Mouse (Mus musculus) liver, embryonic 15.5 days (tissue): ENCODE data around the gene 2310011J03Rik. TPM values are rescaled to one million over a fixed set of nuclear protein-coding genes. Genes with fewer than 3 reads are reported as not detected.

Source experiments
- ATAC-seq: fragments of 200-750 bp; cut with Nextera tagmentation; 2 replicates; pipeline ENCODE4 v1.8.0; 2017; ENCODE audit warnings: moderate number of reproducible peaks, mild to moderate bottlenecking, moderate library complexity; ENCODE audit not compliant: insufficient read depth
- H3K27ac ChIP-seq: fragments of 300-500 bp; sonication (generic); replicated peaks from 2 replicates; pipeline ENCODE4 v1.5.1; 2015; ENCODE audit warnings: mild to moderate bottlenecking, inconsistent platforms
- H3K27me3 ChIP-seq: fragments of 300-500 bp; sonication (generic); 2 replicates; pipeline ENCODE4 v1.6.1; 2015; ENCODE audit warnings: mild to moderate bottlenecking, inconsistent platforms
- H3K36me3 ChIP-seq: fragments of 300-500 bp; sonication (generic); replicated peaks from 2 replicates; pipeline ENCODE4 v1.6.1; 2015; ENCODE audit warnings: moderate library complexity, mild to moderate bottlenecking, inconsistent platforms
- H3K4me1 ChIP-seq: fragments of 300-500 bp; sonication (generic); replicated peaks from 2 replicates; pipeline ENCODE4 v1.6.1; 2015; ENCODE audit warnings: inconsistent platforms
- H3K4me2 ChIP-seq: fragments of 300-500 bp; sonication (generic); 2 replicates; pipeline ENCODE4 v1.6.1; 2015; ENCODE audit warnings: moderate library complexity, mild to moderate bottlenecking, inconsistent platforms
- H3K4me3 ChIP-seq: fragments of 300-500 bp; sonication (generic); replicated peaks from 2 replicates; pipeline ENCODE4 v1.5.1; 2015; ENCODE audit warnings: mild to moderate bottlenecking, inconsistent platforms
- H3K9ac ChIP-seq: fragments of 300-500 bp; sonication (generic); 2 replicates; pipeline ENCODE4 v1.6.1; 2015; ENCODE audit warnings: moderate library complexity, mild to moderate bottlenecking, inconsistent platforms
- H3K9me3 ChIP-seq: fragments of 300-500 bp; sonication (generic); replicated peaks from 2 replicates; pipeline ENCODE4 v1.6.1; 2016; ENCODE audit warnings: inconsistent platforms
- WGBS: fragments of 180-500 bp; shearing (Covaris S2); methylation state at CpG from one replicate; pipeline ENCODE4 v1.1.7; 2015; ENCODE audit warnings: mixed read lengths; ENCODE audit not compliant: insufficient replicate concordance; 5-methylcytosine and 5-hydroxymethylcytosine counted together
- polyA plus RNA-seq: library from polyadenylated mRNA; unstranded; fragments of >200 nt; fragmentation: Nextera tagmentation; extraction: Ambion mirVana; gene quantifications from 2 replicates; pipeline ENCODE4 v1.2.1, GENCODE M21; 2015

The 2310011J03Rik gene
- polyA plus RNA-seq, result 32.4 and 35.0 TPM in 2 replicates

DNA sequence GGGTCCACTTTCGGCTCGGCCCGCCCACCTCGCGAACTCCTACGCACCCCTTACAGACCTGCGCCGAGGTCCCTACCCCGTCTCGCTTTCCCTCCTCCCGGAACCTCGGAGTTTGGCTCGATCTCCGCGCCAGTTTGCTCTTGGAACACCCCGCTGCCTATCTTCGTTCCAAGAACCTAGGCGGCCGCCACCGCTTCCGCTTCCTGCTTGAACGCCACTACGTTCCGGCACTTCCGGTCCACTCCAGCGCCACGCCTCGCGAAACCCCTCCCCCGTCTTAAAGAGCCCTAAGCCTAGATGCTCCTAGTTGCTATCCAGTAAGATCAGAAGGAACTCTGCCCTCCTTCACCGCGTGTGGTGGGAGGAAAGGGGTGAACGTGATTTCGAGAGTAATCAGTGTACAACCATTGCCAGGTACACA is at the start of gene 2310011J03Rik:
Gene 2310011J03Rik, minus strand, starts transcription at position 198 of the 421 bp plus-strand sequence.
- peak within 1 kb of the TSS; percentile 100 for H3K4me2 ChIP-seq
- peak; percentile 41; the same call in 1 of the 2 replicates for ATAC-seq
- H3K27me3 ChIP-seq, result peaks cover 18% of the 10 kb centered on the region
- peak within 1 kb of the TSS; percentile 86 for H3K4me3 ChIP-seq
- no peaks in the 10 kb centered on the region for H3K9me3 ChIP-seq
- peak within 1 kb of the TSS; percentile 87 for H3K27ac ChIP-seq
- H3K9ac ChIP-seq, result peak within 1 kb of the TSS; percentile 85
- peaks cover 21% of the 10 kb centered on the region for H3K36me3 ChIP-seq
- under 1% methylated on average over 34 of the region's 34 CpGs for WGBS
- peaks cover 94% of the 10 kb centered on the region for H3K4me1 ChIP-seq

DNA sequence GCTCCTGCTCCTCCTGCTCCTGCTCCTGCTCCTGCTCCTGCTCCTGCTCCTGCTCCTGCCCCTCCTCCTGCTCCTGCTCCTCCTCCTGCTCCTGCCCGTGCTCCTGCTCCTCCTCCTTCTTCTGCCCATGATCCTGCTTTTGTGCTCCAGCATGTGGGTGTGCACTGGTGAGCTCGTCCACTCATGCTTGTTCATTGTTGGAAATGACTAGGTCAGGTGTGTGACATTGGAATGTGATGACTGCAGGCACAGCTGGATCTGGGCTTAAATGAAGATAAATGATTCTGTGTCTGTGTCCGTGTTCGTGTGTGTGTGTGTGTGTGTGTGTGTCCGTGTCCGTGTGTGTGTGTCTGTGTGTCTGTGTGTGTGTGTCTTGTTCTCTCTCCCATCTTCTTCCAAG is 48.1 kb upstream of the 2310011J03Rik start:
- H3K27ac ChIP-seq, result no peak overlapping the region
- peaks cover 78% of the 10 kb centered on the region for H3K27me3 ChIP-seq
- no peak overlapping the region for H3K4me3 ChIP-seq
- H3K9ac ChIP-seq, result no peak overlapping the region
- no peaks in the 10 kb centered on the region for H3K36me3 ChIP-seq
- H3K4me1 ChIP-seq, result peaks cover 6% of the 10 kb centered on the region; the same call in 1 of the 2 replicates
- H3K4me2 ChIP-seq, result no peak overlapping the region
- no peak for ATAC-seq
- H3K9me3 ChIP-seq, result no peaks in the 10 kb centered on the region
- WGBS, result 79% methylated on average over 6 of the region's 6 CpGs

DNA sequence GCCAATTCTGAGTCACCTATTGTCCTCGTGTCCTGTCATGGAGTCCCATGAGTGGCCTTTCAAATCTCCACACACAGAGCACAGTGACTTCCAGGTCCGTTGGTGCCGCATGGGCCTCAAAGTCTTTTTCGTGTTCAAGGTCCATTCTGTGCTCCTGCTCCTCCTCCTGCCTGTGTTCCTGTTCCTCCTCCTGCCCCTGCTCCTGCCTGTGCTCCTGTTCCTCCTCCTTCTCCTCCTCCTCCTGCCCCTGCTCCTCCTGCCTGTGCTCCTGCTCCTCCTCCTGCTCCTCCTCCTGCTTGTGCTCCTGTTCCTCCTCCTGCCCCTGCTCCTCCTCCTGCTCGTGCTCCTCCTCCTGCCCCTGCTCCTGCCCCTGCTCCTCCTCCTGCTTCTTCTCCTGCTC is 47.6 kb upstream of the 2310011J03Rik start:
- H3K4me3 ChIP-seq, result no peak overlapping the region
- WGBS, result 42% methylated on average over 5 of the region's 5 CpGs
- H3K36me3 ChIP-seq, result no peaks in the 10 kb centered on the region
- no peak overlapping the region for H3K4me2 ChIP-seq
- H3K9me3 ChIP-seq, result no peaks in the 10 kb centered on the region
- H3K9ac ChIP-seq, result no peak overlapping the region
- H3K4me1 ChIP-seq, result peaks cover 6% of the 10 kb centered on the region; the same call in 1 of the 2 replicates
- peaks cover 77% of the 10 kb centered on the region for H3K27me3 ChIP-seq
- ATAC-seq, result no peak
- no peak overlapping the region for H3K27ac ChIP-seq

- no peak for ATAC-seq
- no peak overlapping the region for H3K4me3 ChIP-seq
- no peaks in the 10 kb centered on the region for H3K9me3 ChIP-seq
- H3K27me3 ChIP-seq, result peaks cover 76% of the 10 kb centered on the region
- no peak overlapping the region for H3K9ac ChIP-seq
- H3K27ac ChIP-seq, result no peak overlapping the region
- no peaks in the 10 kb centered on the region for H3K36me3 ChIP-seq
- H3K4me1 ChIP-seq, result no peaks in the 10 kb centered on the region
- WGBS, result 47% methylated on average over 6 of the region's 6 CpGs
- no peak overlapping the region for H3K4me2 ChIP-seq
These were observed 45.4 kb upstream of the 2310011J03Rik start for GRCm38 (mm10) chr10:80365736-80366135.

DNA sequence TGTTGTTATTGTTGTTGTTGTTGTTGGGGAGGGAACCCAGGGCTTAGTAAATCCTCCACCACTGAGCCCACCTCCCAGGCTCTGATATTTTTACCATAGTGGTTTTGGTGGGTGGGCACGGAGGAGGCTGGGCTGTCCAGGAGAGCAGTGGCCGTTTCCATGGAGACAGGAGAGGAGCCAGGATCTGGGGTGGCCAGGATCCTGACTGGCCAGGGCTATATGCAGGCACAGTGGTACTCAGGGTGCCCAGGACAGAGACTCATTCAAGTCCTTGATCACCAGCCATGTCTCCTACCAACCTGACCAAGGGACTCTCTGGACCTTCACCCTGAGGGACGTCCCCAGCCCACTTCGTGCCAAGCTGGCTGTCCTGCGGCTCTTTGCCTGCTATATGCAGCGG is 43.4 kb upstream of the 2310011J03Rik start:
- H3K27ac ChIP-seq, result no peak overlapping the region
- no peak overlapping the region for H3K4me2 ChIP-seq
- no peaks in the 10 kb centered on the region for H3K4me1 ChIP-seq
- WGBS, result 37% methylated on average over 6 of the region's 6 CpGs
- no peak overlapping the region for H3K9ac ChIP-seq
- H3K36me3 ChIP-seq, result no peaks in the 10 kb centered on the region
- peaks cover 84% of the 10 kb centered on the region for H3K27me3 ChIP-seq
- no peaks in the 10 kb centered on the region for H3K9me3 ChIP-seq
- ATAC-seq, result no peak
- no peak overlapping the region for H3K4me3 ChIP-seq

DNA sequence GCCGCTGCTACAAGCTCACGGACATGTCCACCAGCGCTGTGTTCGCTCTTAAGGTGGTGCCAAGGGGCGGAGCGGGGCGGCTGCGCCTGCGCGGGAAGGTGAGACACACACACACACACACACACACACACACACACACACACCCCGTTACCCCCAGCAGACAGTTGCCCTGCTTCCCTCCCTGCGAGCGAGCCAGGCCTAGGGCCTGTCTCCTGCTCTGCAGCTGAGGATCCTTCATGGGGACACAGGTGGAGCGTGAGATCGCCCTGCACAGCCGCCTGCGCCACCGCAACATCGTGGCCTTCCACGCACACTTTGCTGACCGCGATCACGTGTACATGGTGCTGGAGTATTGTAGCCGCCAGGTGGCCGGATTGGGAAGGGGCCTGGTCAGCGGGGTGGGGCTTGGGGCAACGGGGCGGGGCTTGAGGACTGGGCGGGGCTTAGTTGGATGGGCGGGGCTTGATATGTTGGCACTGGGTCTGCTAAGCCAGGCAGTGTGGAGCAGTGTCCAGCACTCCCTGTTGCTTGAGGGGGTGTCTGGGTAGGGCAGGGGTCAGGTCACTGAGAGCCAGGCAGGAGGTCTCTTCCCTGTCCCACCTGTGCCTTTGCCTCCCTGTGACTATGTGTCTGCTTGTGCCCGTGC is 37.8 kb upstream of the 2310011J03Rik start:
- no peak for ATAC-seq
- Histone ChIP-seq H3K27ac (no peak overlapping the region), H3K9me3 (no peaks in the 10 kb centered on the region), H3K4me2 (peak overlapping the region; percentile 42), H3K9ac (no peak overlapping the region), H3K36me3 (no peaks in the 10 kb centered on the region), H3K27me3 (peaks cover 94% of the 10 kb centered on the region), H3K4me3 (0 out of 2 replicates have a peak overlapping the region, but pooled peaks have one; percentile 7), H3K4me1 (peaks cover 13% of the 10 kb centered on the region)
- 9% methylated on average over 31 of the region's 31 CpGs for WGBS

- H3K4me2 ChIP-seq, result peak overlapping the region; percentile 42; the same call in 1 of the 2 replicates
- H3K9ac ChIP-seq, result no peak overlapping the region
- H3K27me3 ChIP-seq, result peaks cover 94% of the 10 kb centered on the region
- no peaks in the 10 kb centered on the region for H3K36me3 ChIP-seq
- H3K4me3 ChIP-seq, result no peak overlapping the region
- peaks cover 17% of the 10 kb centered on the region for H3K4me1 ChIP-seq
- ATAC-seq, result no peak
- H3K9me3 ChIP-seq, result no peaks in the 10 kb centered on the region
- H3K27ac ChIP-seq, result no peak overlapping the region
- WGBS, result 31% methylated on average over 7 of the region's 7 CpGs
These were observed 37.0 kb upstream of the 2310011J03Rik start for GRCm38 (mm10) chr10:80357336-80357735.

GRCm38 (mm10) chr10:80356737-80357136 is 36.4 kb upstream of the 2310011J03Rik start:
- Histone ChIP-seq H3K4me2 (peak overlapping the region; percentile 10; the same call in 1 of the 2 replicates), H3K4me1 (peaks cover 17% of the 10 kb centered on the region), H3K36me3 (no peaks in the 10 kb centered on the region), H3K9ac (no peak overlapping the region), H3K4me3 (no peak overlapping the region), H3K27me3 (peaks cover 100% of the 10 kb centered on the region), H3K27ac (no peak overlapping the region), H3K9me3 (no peaks in the 10 kb centered on the region)
- 3% methylated on average over 34 of the region's 34 CpGs for WGBS
- no peak for ATAC-seq

GRCm38 (mm10) chr10:80356001-80356682 is 35.8 kb upstream of the 2310011J03Rik start, which contains the start of gene Plk5:
Plk5 (plus strand) TSS chr10:80356459.
- ATAC-seq, result no peak

DNA sequence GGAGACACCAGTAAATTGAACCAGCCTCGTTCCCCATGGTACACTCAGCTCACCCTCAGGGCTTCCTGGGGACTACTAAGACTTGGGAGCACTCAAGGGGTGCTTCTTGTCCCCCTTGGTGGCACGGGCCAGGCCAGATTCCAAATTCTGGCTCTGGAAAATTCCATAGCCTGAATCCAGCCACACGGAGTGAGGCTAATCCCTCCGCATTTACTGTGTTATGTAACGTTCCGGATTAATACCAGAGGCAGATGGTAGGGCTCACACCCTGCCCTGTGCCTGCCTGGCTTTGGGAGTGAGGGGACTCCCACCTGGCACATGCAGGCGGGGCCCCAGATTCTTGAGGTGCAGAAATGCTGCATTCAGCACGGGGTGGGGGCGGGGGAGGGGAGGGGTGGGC is 35.1 kb upstream of the 2310011J03Rik start:
- WGBS, result 9% methylated on average over 9 of the region's 9 CpGs
- Histone ChIP-seq H3K4me1 (peaks cover 27% of the 10 kb centered on the region), H3K27ac (no peak overlapping the region), H3K4me2 (no peak overlapping the region), H3K27me3 (peaks cover 100% of the 10 kb centered on the region), H3K9me3 (no peaks in the 10 kb centered on the region), H3K36me3 (no peaks in the 10 kb centered on the region), H3K4me3 (no peak overlapping the region), H3K9ac (no peak overlapping the region)
- no peak for ATAC-seq

More at GRCm38 (mm10) chr10:80356001-80356682, 35.8 kb upstream of the 2310011J03Rik start, which contains the start of gene Plk5:
- H3K27ac ChIP-seq, result no peak within 1 kb of the TSS
- H3K36me3 ChIP-seq, result no peaks in the 10 kb centered on the region
- 2% methylated on average over 53 of the region's 53 CpGs for WGBS
- peak within 1 kb of the TSS; percentile 10 for H3K4me2 ChIP-seq
- no peak within 1 kb of the TSS for H3K9ac ChIP-seq
- peaks cover 100% of the 10 kb centered on the region for H3K27me3 ChIP-seq
- no peak within 1 kb of the TSS for H3K4me3 ChIP-seq
- H3K9me3 ChIP-seq, result no peaks in the 10 kb centered on the region
- H3K4me1 ChIP-seq, result peaks cover 21% of the 10 kb centered on the region

GRCm38 (mm10) chr10:80352727-80353126 is 32.4 kb upstream of the 2310011J03Rik start:
- 25% methylated on average over 8 of the region's 8 CpGs for WGBS
- ATAC-seq, result no peak
- Histone ChIP-seq H3K4me1 (peaks cover 45% of the 10 kb centered on the region), H3K4me3 (no peak overlapping the region), H3K9me3 (no peaks in the 10 kb centered on the region), H3K36me3 (no peaks in the 10 kb centered on the region), H3K9ac (no peak overlapping the region), H3K27me3 (peaks cover 100% of the 10 kb centered on the region), H3K4me2 (no peak overlapping the region), H3K27ac (no peak overlapping the region)
